Mouse (Mus musculus): ENCODE results near the gene Otud4. TPM values are rescaled to one million over a fixed set of nuclear protein-coding genes. Genes with fewer than 3 reads are reported as not detected.
A peak's percentile ranks its signal among the peaks of the same experiment; 100 is the strongest.

Otud4 gene
- polyA plus RNA-seq, 1 experiment from 2014 or later = 25.7 TPM

DNA sequence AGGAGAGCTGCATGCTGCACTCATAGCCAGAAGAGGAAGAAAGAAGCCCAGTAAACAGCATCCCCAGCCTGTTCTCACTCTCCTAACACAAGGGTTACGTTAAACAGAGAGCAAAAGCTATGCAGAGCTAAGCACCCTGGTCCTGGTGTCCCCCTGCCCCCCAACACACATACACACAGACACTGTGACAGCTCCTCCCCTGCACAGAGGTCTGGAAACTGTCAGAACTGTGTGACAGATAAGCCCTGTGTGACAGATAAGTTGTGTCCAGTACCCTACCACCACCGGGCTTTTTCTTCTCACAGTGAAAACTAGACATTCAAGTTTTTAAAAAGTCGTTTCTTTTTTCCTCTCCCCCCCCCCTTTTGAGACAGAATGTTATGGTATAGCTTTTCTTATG lies 19.4 kb upstream of the Otud4 start:
- no peak for ATAC-seq (ENCODE audit: low FRiP score)
- H3K9ac ChIP-seq = no peak overlapping the region

DNA sequence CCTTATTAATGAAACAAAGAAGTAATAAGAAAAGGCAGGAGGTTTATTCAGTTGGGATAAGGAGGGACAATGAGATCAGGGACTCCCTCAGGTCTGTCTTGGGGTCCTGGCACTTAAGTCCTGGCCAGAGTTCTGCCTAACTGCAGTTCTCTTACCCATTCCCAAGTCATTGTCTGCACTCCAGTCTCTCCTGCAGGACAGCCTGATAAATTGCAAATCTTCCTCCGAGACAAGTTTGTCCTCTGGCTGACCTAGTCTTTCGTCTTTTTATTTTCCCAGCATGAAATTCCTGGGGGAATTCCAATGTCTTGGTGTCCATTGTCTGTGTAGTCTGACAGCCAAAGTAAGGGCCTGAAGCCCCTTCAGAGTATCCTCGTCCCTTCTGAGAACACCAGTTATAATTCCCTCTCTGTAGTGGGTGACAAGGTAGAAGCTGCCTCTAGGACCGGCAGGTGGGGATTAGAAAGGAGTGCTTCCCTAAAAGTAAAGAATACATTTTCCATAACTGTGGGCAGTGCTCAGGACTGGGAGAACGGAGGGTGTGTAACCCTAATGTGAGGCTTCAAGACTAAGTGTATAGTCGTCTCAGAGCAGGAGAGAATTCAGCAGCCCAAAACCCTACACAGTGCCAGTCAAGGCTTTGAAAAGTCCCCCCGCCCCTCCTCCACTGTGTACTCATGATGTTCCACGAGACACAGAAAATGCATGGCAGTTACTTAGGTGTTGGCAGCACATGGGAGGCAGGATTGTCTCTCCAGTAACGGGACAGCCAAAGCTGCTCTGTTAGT lies 18.7 kb upstream of the Otud4 start:
- H3K4me2 ChIP-seq = no peak overlapping the region
- ATAC-seq (ENCODE audit: low FRiP score) = no peak
- H3K9me3 ChIP-seq = no peaks in the 10 kb centered on the region
- no peaks in the 10 kb centered on the region for H3K36me3 ChIP-seq (replicated peaks)
- 45% methylated on average over 9 of the region's 9 CpGs for WGBS
- no peaks in the 10 kb centered on the region for H3K27me3 ChIP-seq
- no peak overlapping the region for H3K9ac ChIP-seq
- H3K4me3 ChIP-seq (replicated peaks) = no peak overlapping the region
- H3K27ac ChIP-seq = no peak overlapping the region
- peaks cover 11% of the 10 kb centered on the region; the same call in 1 of the 2 replicates for H3K4me1 ChIP-seq

More for the DNA sequence above, 19.4 kb upstream of the Otud4 start:
- Histone ChIP-seq H3K4me2 (no peak overlapping the region), H3K27ac (no peak overlapping the region), H3K27me3 (no peaks in the 10 kb centered on the region), H3K4me1 (peaks cover 11% of the 10 kb centered on the region; the same call in 1 of the 2 replicates), H3K4me3 (replicated peaks) (no peak overlapping the region), H3K9me3 (no peaks in the 10 kb centered on the region), H3K36me3 (replicated peaks) (no peaks in the 10 kb centered on the region)
- 39% methylated on average over 3 of the region's 3 CpGs for WGBS

DNA sequence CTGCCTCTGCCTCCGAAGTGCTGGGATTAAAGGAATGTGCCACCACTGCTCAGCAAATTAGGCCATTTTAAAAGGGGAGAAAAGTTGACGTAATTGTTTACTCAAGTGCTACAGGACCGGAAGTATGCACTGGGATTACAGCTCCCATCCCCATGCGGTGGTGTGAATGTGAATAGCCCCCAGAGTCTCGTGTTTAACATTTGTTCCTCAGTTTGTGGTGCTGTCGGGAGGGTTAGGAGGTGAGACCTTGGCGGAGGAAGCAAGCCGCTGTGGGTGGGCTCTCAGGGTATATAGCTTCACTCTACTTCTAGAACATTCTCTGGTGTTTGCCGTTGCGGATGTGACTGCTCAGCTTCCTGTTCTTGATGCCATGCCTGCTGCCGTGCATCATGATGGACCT lies 17.1 kb upstream of the Otud4 start:
- H3K9ac ChIP-seq = no peak overlapping the region
- H3K4me2 ChIP-seq = no peak overlapping the region
- peaks cover 11% of the 10 kb centered on the region; the same call in 1 of the 2 replicates for H3K4me1 ChIP-seq
- no peak for ATAC-seq (ENCODE audit: low FRiP score)
- WGBS = 85% methylated on average over 11 of the region's 11 CpGs
- no peaks in the 10 kb centered on the region for H3K9me3 ChIP-seq
- H3K27me3 ChIP-seq = no peaks in the 10 kb centered on the region
- H3K36me3 ChIP-seq (replicated peaks) = no peaks in the 10 kb centered on the region
- H3K27ac ChIP-seq = no peak overlapping the region
- no peak overlapping the region for H3K4me3 ChIP-seq (replicated peaks)

DNA sequence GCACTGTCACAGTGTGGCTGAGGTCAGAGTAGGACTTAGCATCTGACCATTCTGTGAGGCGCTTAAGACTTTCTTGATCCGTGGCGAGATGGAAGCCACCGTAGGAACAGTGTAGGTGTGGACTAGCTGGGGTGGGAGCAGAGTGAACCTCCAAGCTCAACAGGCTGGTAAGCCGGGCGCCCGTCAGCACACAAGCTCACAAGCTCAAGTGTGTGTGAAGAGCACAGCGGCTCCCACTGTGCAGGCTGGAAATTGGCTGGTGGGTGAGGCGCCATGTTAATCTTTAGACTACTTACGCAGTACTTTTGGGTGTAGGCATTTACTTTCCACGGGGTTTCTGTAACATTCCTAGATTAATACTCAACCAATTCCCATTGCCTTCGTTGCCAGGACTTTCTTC lies 16.1 kb upstream of the Otud4 start:
- ATAC-seq (ENCODE audit: low FRiP score) = no peak
- Histone ChIP-seq H3K4me2 (no peak overlapping the region), H3K9me3 (no peaks in the 10 kb centered on the region), H3K4me3 (replicated peaks) (no peak overlapping the region), H3K27ac (no peak overlapping the region), H3K27me3 (no peaks in the 10 kb centered on the region), H3K4me1 (peaks cover 11% of the 10 kb centered on the region; the same call in 1 of the 2 replicates), H3K9ac (no peak overlapping the region), H3K36me3 (replicated peaks) (no peaks in the 10 kb centered on the region)
- WGBS = 93% methylated on average over 12 of the region's 12 CpGs

DNA sequence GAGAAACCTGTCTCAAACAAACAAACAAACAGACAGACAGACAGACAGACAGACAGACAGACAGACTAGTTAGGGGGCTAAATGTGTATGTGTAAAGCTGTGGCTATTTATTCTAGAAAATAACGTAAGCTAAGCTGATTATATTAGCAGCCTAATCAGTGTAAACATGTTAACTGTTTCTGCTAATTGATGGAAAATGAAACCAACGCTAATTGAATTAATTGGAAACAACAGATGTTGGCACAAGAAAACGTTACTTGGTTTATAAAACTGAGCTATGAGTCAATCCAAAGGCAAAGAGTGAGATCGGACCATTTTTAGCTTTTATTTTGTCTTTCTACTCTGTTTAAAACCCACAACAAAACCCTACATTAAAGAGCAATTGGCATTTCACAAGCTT lies 15.0 kb upstream of the Otud4 start:
- Histone ChIP-seq H3K4me3 (replicated peaks) (no peak overlapping the region), H3K36me3 (replicated peaks) (no peaks in the 10 kb centered on the region), H3K27ac (no peak overlapping the region), H3K27me3 (no peaks in the 10 kb centered on the region), H3K4me1 (peaks cover 11% of the 10 kb centered on the region; the same call in 1 of the 2 replicates), H3K9ac (no peak overlapping the region), H3K9me3 (no peaks in the 10 kb centered on the region), H3K4me2 (no peak overlapping the region)
- ATAC-seq (ENCODE audit: low FRiP score) = no peak
- WGBS = 71% methylated on average over 4 of the region's 4 CpGs

DNA sequence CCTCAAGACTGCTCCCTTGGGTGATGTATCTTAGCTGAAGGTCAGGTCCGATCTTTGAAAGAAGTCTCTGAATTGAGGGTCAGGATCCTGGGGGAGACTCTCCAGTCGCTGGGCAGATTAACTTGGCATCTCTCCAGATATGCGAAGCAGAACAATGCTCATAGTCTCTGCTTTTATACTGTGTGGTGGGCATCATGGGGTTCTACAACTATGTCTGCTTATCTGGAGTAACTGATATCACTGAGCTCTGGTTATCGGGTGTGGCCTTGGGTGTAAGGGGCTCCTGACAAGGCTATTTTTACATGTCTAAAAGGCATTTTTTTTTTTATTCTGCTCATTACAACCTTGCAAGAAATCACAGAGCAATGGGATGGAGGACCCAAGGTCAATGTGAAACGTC lies 13.2 kb upstream of the Otud4 start:
- H3K9ac ChIP-seq = no peak overlapping the region

DNA sequence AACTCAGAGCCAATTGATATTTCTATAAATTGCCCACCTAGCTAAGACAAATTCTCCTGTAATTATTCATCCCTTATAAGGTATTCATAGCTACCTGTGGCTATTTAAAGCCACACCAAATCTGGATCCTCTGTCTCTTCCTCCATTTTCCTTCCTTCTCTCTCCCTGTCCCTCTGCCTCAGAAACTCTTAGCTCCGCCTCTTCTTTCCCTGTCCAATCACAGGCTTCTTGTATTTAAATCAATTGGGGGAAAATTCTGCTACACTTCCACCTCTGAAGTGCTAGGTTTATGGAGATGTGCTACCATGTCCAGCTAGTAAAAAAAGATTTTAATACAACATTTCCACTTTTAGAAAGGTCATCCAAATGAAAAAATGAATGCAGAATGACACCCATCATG lies 3.9 kb upstream of the Otud4 start:
- 80% methylated on average over 1 of the region's 1 CpGs for WGBS
- ATAC-seq (ENCODE audit: low FRiP score) = no peak
- no peak overlapping the region for H3K4me3 ChIP-seq (replicated peaks)
- no peaks in the 10 kb centered on the region for H3K27me3 ChIP-seq
- H3K4me2 ChIP-seq = no peak overlapping the region
- H3K9me3 ChIP-seq = no peaks in the 10 kb centered on the region
- H3K36me3 ChIP-seq (replicated peaks) = no peaks in the 10 kb centered on the region
- no peak overlapping the region for H3K27ac ChIP-seq
- no peak overlapping the region for H3K9ac ChIP-seq
- no peaks in the 10 kb centered on the region for H3K4me1 ChIP-seq

More for the DNA sequence above, 13.2 kb upstream of the Otud4 start:
- Histone ChIP-seq H3K27ac (no peak overlapping the region), H3K27me3 (no peaks in the 10 kb centered on the region), H3K9me3 (no peaks in the 10 kb centered on the region), H3K4me3 (replicated peaks) (no peak overlapping the region), H3K36me3 (replicated peaks) (no peaks in the 10 kb centered on the region), H3K4me2 (no peak overlapping the region), H3K4me1 (no peaks in the 10 kb centered on the region)
- WGBS = 81% methylated on average over 5 of the region's 5 CpGs
- no peak for ATAC-seq (ENCODE audit: low FRiP score)

DNA sequence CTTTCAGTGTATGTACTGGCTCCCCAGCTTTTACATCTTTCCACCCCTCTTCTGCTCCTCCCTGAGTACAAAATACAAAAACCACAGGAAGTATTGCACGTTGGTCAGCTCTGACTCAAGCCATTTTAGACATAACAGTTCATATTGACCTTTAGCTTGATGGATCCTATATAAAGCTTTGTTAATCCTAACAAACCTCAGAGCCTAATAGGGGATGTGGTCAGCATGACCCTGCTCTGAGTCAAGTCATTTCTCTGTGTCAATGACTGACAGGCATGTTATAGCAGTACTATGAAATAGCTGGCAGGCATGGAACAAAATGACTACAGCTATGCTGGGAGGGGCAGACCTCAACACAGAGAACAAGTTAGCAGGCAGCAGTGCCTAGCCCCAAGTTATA lies 3.3 kb upstream of the Otud4 start:
- Histone ChIP-seq H3K36me3 (replicated peaks) (no peaks in the 10 kb centered on the region), H3K9ac (no peak overlapping the region), H3K9me3 (no peaks in the 10 kb centered on the region), H3K27ac (no peak overlapping the region), H3K27me3 (no peaks in the 10 kb centered on the region), H3K4me3 (replicated peaks) (no peak overlapping the region), H3K4me1 (peaks cover 7% of the 10 kb centered on the region), H3K4me2 (no peak overlapping the region)
- WGBS = 80% methylated on average over 1 of the region's 1 CpGs
- no peak for ATAC-seq (ENCODE audit: low FRiP score)

DNA sequence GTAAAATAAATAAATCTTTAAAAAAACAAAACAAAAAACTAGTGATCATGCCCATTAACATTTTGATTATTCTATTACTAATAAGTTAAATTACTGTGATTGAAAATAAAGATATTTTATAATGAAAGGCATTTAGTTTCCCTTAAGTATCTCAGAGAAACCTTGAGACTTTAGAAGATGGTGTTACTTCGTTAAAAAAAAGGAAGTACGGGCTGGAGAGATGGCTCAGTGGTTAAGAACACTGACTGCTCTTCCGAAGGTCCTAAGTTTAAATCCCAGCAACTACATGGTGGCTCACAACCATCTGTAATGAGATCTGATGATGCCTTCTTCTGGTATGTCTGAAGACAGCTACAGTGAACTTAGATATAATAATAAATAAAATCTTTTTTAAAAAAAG lies 2.2 kb upstream of the Otud4 start:
- no peak for ATAC-seq (ENCODE audit: low FRiP score)
- H3K4me3 ChIP-seq (replicated peaks) = no peak overlapping the region
- H3K9me3 ChIP-seq = no peaks in the 10 kb centered on the region
- H3K4me2 ChIP-seq = no peak overlapping the region
- no peak overlapping the region for H3K9ac ChIP-seq
- no peaks in the 10 kb centered on the region for H3K27me3 ChIP-seq
- peaks cover 17% of the 10 kb centered on the region for H3K4me1 ChIP-seq
- no peak overlapping the region for H3K27ac ChIP-seq
- no peaks in the 10 kb centered on the region for H3K36me3 ChIP-seq (replicated peaks)
- WGBS = 82% methylated on average over 3 of the region's 3 CpGs

DNA sequence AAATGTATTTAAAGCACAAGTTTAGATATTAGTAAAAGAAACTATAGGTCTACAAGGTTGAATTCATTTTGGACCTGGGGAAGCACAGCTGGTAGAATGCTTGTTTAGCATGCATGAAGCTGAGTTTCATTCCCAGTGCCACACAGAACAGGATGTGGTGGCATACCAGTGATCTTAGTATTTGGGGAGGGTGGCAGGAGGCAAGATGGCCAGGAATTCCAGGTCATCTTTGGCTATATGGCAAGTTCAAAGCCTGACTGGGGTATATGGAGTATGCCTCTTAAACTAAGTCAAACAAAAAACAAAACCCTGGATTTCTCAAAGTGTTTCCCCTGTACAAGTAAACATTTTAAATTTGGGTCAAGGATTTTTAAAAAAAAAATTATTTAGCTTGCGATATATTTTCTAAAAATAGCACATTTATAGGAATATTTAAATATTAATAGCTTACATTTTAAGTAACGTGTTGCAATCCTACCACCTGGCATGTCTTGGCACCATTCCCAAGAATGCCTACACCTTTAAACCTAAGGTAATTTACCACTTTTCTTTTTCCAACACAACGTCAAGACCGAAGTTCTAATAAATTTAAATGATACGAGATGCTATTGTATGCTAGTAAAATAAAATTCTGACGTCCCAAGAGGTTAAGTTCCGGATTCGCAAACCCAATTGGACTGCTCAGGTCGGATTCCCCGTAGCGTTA lies 1.3 kb upstream of the Otud4 start:
- Histone ChIP-seq H3K27me3 (no peaks in the 10 kb centered on the region), H3K27ac (peak overlapping the region; percentile 95; the same call in 1 of the 2 replicates), H3K4me2 (peak overlapping the region; percentile 68), H3K4me3 (replicated peaks) (peak overlapping the region; percentile 87), H3K4me1 (peaks cover 23% of the 10 kb centered on the region), H3K9me3 (no peaks in the 10 kb centered on the region), H3K9ac (no peak overlapping the region), H3K36me3 (replicated peaks) (no peaks in the 10 kb centered on the region)
- ATAC-seq (ENCODE audit: low FRiP score) = no peak
- WGBS = 11% methylated on average over 11 of the region's 11 CpGs

DNA sequence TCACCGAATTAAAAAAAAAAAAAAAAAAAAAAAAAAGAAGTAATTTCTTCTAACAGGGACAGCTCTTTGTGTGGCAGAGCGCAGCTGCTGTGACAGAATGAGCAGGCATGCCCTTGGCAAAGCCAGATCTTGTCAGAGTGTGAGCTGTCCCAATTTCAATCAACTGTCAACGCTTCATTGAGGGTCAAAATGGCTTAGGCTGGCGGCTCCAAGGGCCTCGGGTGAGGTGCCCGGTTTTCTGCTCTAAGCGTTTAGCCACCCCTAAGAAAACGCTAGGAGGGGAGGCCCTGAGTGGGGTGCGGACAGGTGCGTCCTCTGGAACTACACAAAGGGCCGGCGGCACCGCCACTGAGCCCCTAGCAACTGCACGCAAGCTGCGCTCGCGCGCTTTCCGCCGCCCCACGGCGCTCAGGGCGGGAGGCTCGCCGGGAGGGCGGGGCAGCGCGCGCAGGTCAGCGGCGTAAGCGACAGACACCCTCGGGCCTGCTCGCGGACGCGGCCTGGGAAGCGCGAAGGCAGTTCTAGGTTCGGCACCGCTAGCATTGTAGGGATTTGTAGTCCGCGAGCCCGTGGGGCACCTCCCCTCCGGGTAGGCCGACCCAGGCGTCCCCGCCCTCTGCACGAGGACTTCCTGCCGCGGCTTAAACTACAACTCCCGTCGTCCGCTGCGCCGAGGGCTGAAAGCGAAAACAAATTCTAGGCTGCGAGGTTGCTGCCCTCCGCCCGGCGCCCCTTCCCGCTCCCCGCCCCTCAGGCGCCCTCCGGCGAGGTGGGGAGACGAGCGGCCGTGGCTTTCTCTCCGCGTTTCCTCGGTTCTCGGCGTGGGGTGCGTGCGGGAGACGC lies 490 bp upstream of the Otud4 start:
- Histone ChIP-seq H3K4me1 (peaks cover 27% of the 10 kb centered on the region), H3K27me3 (no peaks in the 10 kb centered on the region), H3K27ac (peak overlapping the region; percentile 95), H3K4me2 (peak overlapping the region; percentile 68), H3K9me3 (no peaks in the 10 kb centered on the region), H3K36me3 (replicated peaks) (peaks cover under 1% of the 10 kb centered on the region), H3K9ac (peak overlapping the region; percentile 91), H3K4me3 (replicated peaks) (peak overlapping the region; percentile 87)
- WGBS = under 1% methylated on average over 73 of the region's 77 CpGs
- ATAC-seq (ENCODE audit: low FRiP score) = peak; percentile 98

DNA sequence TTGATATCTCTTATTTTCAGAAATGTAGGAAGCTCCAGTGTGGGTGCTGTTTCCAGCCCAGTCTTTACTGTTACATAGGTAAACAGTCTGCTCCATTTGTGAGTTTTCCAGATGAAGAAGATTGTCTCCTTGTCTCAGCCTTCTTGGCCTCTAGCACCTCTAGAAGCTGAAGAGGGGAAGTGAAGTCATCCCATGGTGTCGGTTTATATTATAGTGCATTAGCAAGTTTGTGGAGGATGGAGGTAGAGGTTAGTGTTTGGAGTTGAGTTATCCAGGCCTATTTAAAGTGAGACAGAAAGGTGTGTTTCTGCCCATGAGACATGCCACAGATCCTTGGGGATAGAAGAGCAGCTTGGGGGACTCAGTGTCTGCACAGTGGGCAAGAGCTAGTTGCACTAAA lies 1.7 kb downstream of the Otud4 start:
- Histone ChIP-seq H3K4me3 (replicated peaks) (peak overlapping the region; percentile 87), H3K36me3 (replicated peaks) (peaks cover 20% of the 10 kb centered on the region), H3K4me1 (peaks cover 27% of the 10 kb centered on the region), H3K4me2 (peak overlapping the region; percentile 68), H3K27me3 (no peaks in the 10 kb centered on the region), H3K9me3 (no peaks in the 10 kb centered on the region), H3K27ac (no peak overlapping the region), H3K9ac (peak overlapping the region; percentile 91)
- no peak for ATAC-seq (ENCODE audit: low FRiP score)
- 39% methylated on average over 1 of the region's 1 CpGs for WGBS

Data from forebrain, embryonic 12.5 days (tissue).